Mouse (Mus musculus) left cerebral cortex, postnatal 14 days (tissue): ENCODE measurements around the gene Map3k11. TPM values are rescaled to one million over a fixed set of nuclear protein-coding genes. Genes with fewer than 3 reads are reported as not detected.
A peak's percentile ranks its signal among the peaks of the same experiment; 100 is the strongest.

ENCODE experiments used
- DNase-seq, 2 experiments: peaks; one replicate each; pipeline ENCODE4 v3.0.0; 2021 to 2022; ENCODE audit warnings: low spot score in 2 of 2, mixed read lengths in 1 of 2
- intact Hi-C: fragments of 180-260 bp; cut with DNase I; formaldehyde crosslinking; loops from one replicate; pipeline ENCODE4 v1.15.1; 2025
- long read RNA-seq, 2 experiments: library from polyadenylated mRNA; stranded (forward); transcript quantifications; one replicate each; pipeline ENCODE4 v2.0.0; 2021
- total RNA-seq, 2 experiments: library from RNA; stranded (reverse); gene quantifications; 2 replicates each; pipeline ENCODE4 v1.2.3; 2021

Map3k11 gene
- 10 to 100 TPM; 12.6 to 15.9 TPM for total RNA-seq
- long read RNA-seq, experiment 1, partial matches to known transcripts = 15 of 18 reads
- long read RNA-seq, experiment 1, other reads (novel, unspliced or antisense) = 3 of 18 reads
- long read RNA-seq, experiment 2, partial matches to known transcripts = 12 of 14 reads
- long read RNA-seq, experiment 2, other reads (novel, unspliced or antisense) = 2 of 14 reads

GRCm38 (mm10) chr19:5688200-5689087 lies at the start of gene Map3k11, which contains the start of gene Pcnx3:
Gene Map3k11, plus strand, starts transcription at chr19:5688742.
Gene Pcnx3, minus strand, starts transcription at chr19:5688908.
- intact Hi-C loops = no loop called here
- peak; percentile 98 to 99 for DNase-seq

- intact Hi-C loops = no loop called here
- no peak for DNase-seq
Measured at GRCm38 (mm10) chr19:5640339-5640738, 48.2 kb upstream of the Map3k11 start.

- no peak for DNase-seq
- intact Hi-C loops = no loop called here
Measured at GRCm38 (mm10) chr19:5641021-5641420, 47.5 kb upstream of the Map3k11 start.

DNA sequence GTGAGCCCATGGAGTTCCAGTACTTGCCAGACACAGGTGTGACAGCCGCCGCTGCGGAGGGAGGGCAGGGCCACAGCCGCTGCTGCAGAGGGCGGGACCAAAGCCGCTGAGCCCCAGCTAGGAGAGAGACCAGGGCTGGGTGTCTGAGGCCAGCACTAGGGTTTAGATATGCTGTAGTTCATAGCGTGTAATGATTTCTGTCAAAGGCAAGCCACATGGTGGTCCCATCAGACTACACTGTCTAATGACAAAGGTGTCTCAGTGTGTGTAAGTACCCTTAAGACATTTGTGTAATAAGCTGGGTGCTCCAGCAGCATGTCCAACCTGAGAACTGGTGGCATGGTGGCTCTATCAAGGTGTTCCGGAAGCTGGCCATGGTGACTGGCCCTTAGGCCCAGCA lies 46.9 kb upstream of the Map3k11 start:
- intact Hi-C loops = no loop called here
- DNase-seq = no peak

- intact Hi-C loops = no loop called here
Measured at GRCm38 (mm10) chr19:5645280-5645679, 43.3 kb upstream of the Map3k11 start.

DNA sequence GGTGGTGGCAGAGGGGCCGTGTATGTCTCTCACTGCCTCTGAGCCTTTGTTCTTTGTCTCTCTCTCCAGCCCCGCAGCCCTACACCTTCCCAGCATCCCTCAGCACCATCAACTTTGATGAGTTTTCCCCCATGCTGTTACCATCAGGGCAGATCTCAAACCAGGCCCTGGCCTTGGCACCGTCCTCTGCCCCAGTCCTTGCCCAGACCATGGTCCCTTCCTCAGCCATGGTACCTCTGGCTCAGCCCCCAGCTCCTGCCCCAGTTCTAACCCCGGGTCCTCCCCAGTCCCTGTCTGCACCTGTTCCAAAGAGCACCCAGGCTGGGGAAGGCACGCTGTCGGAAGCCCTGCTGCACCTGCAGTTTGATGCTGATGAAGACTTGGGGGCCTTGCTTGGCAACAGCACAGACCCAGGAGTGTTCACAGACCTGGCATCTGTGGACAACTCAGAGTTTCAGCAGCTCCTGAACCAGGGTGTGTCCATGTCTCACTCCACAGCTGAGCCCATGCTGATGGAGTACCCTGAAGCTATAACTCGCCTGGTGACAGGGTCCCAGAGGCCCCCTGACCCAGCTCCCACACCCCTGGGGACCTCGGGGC lies 41.7 kb upstream of the Map3k11 start:
- no peak for DNase-seq
- intact Hi-C loops = no loop called here

More at GRCm38 (mm10) chr19:5645280-5645679, 43.3 kb upstream of the Map3k11 start:
- DNase-seq = no peak

GRCm38 (mm10) chr19:5647791-5648190 lies 40.8 kb upstream of the Map3k11 start:
- intact Hi-C loops = no loop called here
- DNase-seq = no peak

DNA sequence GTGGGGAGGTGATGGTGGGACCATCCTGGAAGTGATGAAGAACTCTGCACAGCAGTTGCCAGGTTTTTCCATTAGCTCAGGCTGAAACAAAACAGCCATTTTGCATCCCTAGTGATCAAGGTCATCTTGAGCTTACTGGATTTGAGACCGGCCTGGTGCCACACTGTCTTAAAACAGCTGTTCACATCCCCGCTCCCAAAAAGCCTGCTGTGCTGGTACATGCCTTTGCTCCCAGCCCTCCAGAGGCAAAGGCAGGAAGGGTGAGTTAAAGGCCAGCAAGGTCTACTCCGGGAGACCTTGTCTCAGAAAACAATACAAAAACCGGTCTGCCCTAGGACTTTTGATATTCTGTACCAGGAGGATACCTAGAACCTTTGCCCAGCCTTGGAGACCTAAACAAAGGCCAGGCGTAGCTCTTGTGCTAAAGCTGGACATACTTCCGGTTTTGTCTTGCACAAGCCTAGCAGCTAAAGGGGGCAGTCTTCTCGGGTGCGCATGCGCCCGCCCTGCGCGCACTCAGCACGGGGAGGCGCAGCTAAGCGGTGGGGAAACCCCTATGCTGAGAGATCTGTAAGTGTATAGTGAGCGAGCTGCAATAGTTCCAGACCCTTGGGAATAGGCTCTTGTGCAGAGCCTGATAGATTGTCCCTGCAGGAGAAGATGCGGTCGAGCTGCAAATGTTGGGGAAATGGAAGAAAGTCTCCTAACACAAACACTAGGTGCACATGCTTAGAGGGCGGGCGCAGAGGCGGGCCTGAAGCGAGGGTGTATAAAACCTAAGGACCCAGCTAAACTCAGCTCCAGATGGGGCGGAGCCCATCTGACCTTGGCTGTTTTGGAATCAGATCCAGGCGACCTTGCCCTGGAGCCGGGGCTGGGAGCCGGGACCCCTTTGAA lies 39.9 kb upstream of the Map3k11 start:
- intact Hi-C loops = no loop called here
- peak; percentile 81 for DNase-seq

GRCm38 (mm10) chr19:5649298-5649741 lies 39.2 kb upstream of the Map3k11 start:
- intact Hi-C loops = no loop called here
- DNase-seq = peak in 1 of 2 experiments; percentile 34

DNA sequence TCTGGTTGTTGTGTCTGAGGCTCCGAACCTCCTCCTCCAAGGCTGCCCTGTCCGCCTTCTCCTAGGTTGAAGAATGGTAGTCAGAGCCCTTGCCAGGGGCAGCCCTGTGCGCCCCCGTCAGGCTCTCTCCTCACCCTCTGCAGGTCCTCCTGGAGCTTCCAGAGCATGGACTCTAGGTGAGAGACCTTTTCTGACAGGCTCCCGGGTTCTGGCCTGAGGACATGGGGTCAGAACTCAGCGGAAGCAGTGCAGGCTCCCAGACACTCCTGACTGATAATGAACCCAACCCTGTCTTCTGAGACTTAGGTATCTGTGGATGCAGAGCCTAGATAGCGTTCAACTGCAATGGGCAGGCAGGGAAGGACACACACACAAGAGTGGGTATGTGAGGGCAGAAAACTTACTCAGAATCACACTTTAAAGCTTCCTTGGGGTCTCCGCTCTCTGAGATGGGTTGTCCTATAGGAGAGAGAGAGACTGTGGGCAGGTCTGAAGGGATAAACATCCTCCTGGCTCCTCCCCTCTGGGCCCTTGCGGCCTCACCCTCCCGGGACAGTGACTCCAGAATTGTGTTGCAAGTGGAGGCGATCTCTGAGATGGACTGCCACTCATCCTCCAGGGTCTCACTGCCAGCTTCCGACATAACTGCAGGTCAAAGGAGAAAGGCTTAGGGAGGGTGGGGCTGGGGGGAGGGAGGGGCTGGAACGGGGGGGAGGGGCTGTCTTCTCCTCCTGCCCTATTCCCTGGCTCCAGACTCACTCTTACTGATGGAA lies 36.9 kb upstream of the Map3k11 start:
- no peak for DNase-seq
- intact Hi-C loops = no loop called here

GRCm38 (mm10) chr19:5652570-5652969 lies 36.0 kb upstream of the Map3k11 start:
- intact Hi-C loops = no loop called here
- peak in 1 of 2 experiments; percentile 41 for DNase-seq

GRCm38 (mm10) chr19:5653969-5654719 lies 34.4 kb upstream of the Map3k11 start:
- intact Hi-C loops = no loop called here
- DNase-seq = no peak

GRCm38 (mm10) chr19:5654720-5655298 lies 33.7 kb upstream of the Map3k11 start:
- no peak for DNase-seq
- intact Hi-C loops = no loop called here

- peak; percentile 35 to 60 for DNase-seq
- intact Hi-C loops = no loop called here
Measured at GRCm38 (mm10) chr19:5660942-5661751, 27.4 kb upstream of the Map3k11 start.

- no peak for DNase-seq
- intact Hi-C loops = no loop called here
Measured at GRCm38 (mm10) chr19:5662310-5662709, 26.2 kb upstream of the Map3k11 start.

GRCm38 (mm10) chr19:5662981-5663913 lies 25.3 kb upstream of the Map3k11 start, which contains the start of gene Sipa1:
Gene Sipa1, minus strand, starts transcription at chr19:5663707.
- peak; percentile 68 to 73 for DNase-seq
- intact Hi-C loops = no loop called here
